Comparison of ENCODE assay signal across 8 mouse cellular contexts in genomic region chr2:105126691-105127530, GRCm38 (mm10). TPM values are rescaled to one million over a fixed set of nuclear protein-coding genes. Genes with fewer than 3 reads are reported as not detected.
A peak's percentile ranks its signal among the peaks of the same experiment; 100 is the strongest.
DNase-seq lines count a peak whose midpoint lies in the region; ATAC-seq and TF ChIP-seq lines count a peak whose summit lies in the region.

No protein-coding gene starts in this region.

- peak; percentile 6; the same call in 1 of the 2 replicates for ATAC-seq in limb, embryonic 14.5 days (ENCODE audit: low FRiP score, low read depth)
- peak; percentile 34; the same call in 1 of the 2 replicates for ATAC-seq in stomach, postnatal 0 days (ENCODE audit: low FRiP score, low TSS enrichment)

- TF ChIP-seq CTCF in stomach, postnatal 0 days (IDR thresholded peaks at IDR 0.05; ENCODE audit: low read depth), result no peak

- DNase-seq in thymus, postnatal 4 days, result peak; percentile 24
- no peak for DNase-seq in thymus, postnatal 36 days
- peak; percentile 64 for DNase-seq in hindbrain, embryonic 10.5 days (ENCODE audit: low spot score)
- DNase-seq in limb, embryonic 14.5 days (ENCODE audit: low spot score), result no peak
- DNase-seq in stomach, postnatal 0 days (ENCODE audit: low spot score), result peak; percentile 44
- no peak for DNase-seq in cerebellum, postnatal 36 days
- no peak for DNase-seq in ovary, postnatal 14 days (ENCODE audit: low spot score)
- no peak for DNase-seq in layer of hippocampus, adult 8-10 months (ENCODE audit: low spot score in 2 of 2)

- peaks cover 100% of the 10 kb centered on the region for H3K27me3 ChIP-seq in hindbrain, embryonic 10.5 days (ENCODE audit: insufficient read depth, poor library complexity, severe bottlenecking)
- peaks cover 98% of the 10 kb centered on the region for H3K27me3 ChIP-seq in limb, embryonic 14.5 days (ENCODE audit: control insufficient read depth, insufficient read depth, low read length)
- H3K27me3 ChIP-seq in stomach, postnatal 0 days (ENCODE audit: control insufficient read depth, insufficient read depth, low read length), result peaks cover 54% of the 10 kb centered on the region

- H3K9me3 ChIP-seq in hindbrain, embryonic 10.5 days, result no peaks in the 10 kb centered on the region
- H3K9me3 ChIP-seq in limb, embryonic 14.5 days (ENCODE audit: control insufficient read depth, low read length), result no peaks in the 10 kb centered on the region
- no peaks in the 10 kb centered on the region for H3K9me3 ChIP-seq in stomach, postnatal 0 days (ENCODE audit: control insufficient read depth, low read length)

- no peak overlapping the region for H3K27ac ChIP-seq in hindbrain, embryonic 10.5 days
- no peak overlapping the region for H3K27ac ChIP-seq in limb, embryonic 14.5 days (replicated peaks; ENCODE audit: low read depth, low read length)
- no peak overlapping the region for H3K27ac ChIP-seq in stomach, postnatal 0 days (replicated peaks)

- TF ChIP-seq EP300 in stomach, postnatal 0 days (optimal IDR thresholded peaks at IDR 0.05), result no peak

- TF ChIP-seq POLR2A in limb, embryonic 14.5 days (IDR thresholded peaks at IDR 0.05; ENCODE audit: borderline replicate concordance, extremely low read depth, insufficient read depth, insufficient read length), result no peak

- no peak overlapping the region for H3K9ac ChIP-seq in limb, embryonic 14.5 days (ENCODE audit: low read depth, low read length, severe bottlenecking)
- H3K9ac ChIP-seq in stomach, postnatal 0 days (ENCODE audit: low read length), result 0 out of 2 replicates have a peak overlapping the region, but pooled peaks have one; percentile 31

- under 1% methylated on average over 92 of the region's 92 CpGs for WGBS in hindbrain, embryonic 10.5 days
- WGBS in limb, embryonic 14.5 days, result 0% methylated on average over 65 of the region's 92 CpGs
- 1% methylated on average over 73 of the region's 92 CpGs for WGBS in stomach, postnatal 0 days

- H3K36me3 ChIP-seq in hindbrain, embryonic 10.5 days, result no peaks in the 10 kb centered on the region
- no peaks in the 10 kb centered on the region for H3K36me3 ChIP-seq in limb, embryonic 14.5 days (ENCODE audit: control insufficient read depth, insufficient read depth, low read length)
- no peaks in the 10 kb centered on the region for H3K36me3 ChIP-seq in stomach, postnatal 0 days (ENCODE audit: control insufficient read depth, insufficient read depth, low read length)

- H3K4me3 ChIP-seq in hindbrain, embryonic 10.5 days, result peak overlapping the region; percentile 36
- H3K4me3 ChIP-seq in limb, embryonic 14.5 days (replicated peaks; ENCODE audit: low read length), result peak overlapping the region; percentile 33
- peak overlapping the region; percentile 35 for H3K4me3 ChIP-seq in stomach, postnatal 0 days (ENCODE audit: low read depth, low read length)

- H3K4me2 ChIP-seq in limb, embryonic 14.5 days (replicated peaks; ENCODE audit: low read depth, low read length, severe bottlenecking), result peak overlapping the region; percentile 49
- peak overlapping the region; percentile 42 for H3K4me2 ChIP-seq in stomach, postnatal 0 days (replicated peaks; ENCODE audit: low read depth)

- peaks cover 31% of the 10 kb centered on the region for H3K4me1 ChIP-seq in hindbrain, embryonic 10.5 days (replicated peaks)
- H3K4me1 ChIP-seq in limb, embryonic 14.5 days (ENCODE audit: control insufficient read depth, insufficient read depth, low read length), result peaks cover 10% of the 10 kb centered on the region
- no peaks in the 10 kb centered on the region for H3K4me1 ChIP-seq in stomach, postnatal 0 days (replicated peaks; ENCODE audit: control insufficient read depth, insufficient read depth)

RNA-seq across cellular contexts. Expression of gene Wt1, which starts 0.6 kb away (rescaled TPM):
- polyA plus RNA-seq in hindbrain, embryonic 10.5 days (2016; fragmentation: Nextera tagmentation; extraction: Ambion mirVana), result 0.12 and 0.36 TPM in 2 replicates
- polyA plus RNA-seq in limb, embryonic 14.5 days (2012; rRNA removed), result 0.47 and 1.3 TPM in 2 replicates
- polyA plus RNA-seq in limb, embryonic 14.5 days (2014; fragmentation: Nextera tagmentation; extraction: Ambion mirVana), result 0.22 and 0.54 TPM in 2 replicates
- polyA plus RNA-seq in stomach, postnatal 0 days (2015; fragmentation: Nextera tagmentation; extraction: Ambion mirVana), result 3.6 and 5.0 TPM in 2 replicates
- not detected for total RNA-seq in layer of hippocampus, adult 8-10 months (2022)

RNA-seq across cellular contexts. Expression of gene Gm11060, which starts 35.1 kb away (rescaled TPM):
- not detected in 2 replicates for polyA plus RNA-seq in hindbrain, embryonic 10.5 days (2016; fragmentation: Nextera tagmentation; extraction: Ambion mirVana)
- polyA plus RNA-seq in limb, embryonic 14.5 days (2012; rRNA removed), result not detected in 2 replicates
- polyA plus RNA-seq in limb, embryonic 14.5 days (2014; fragmentation: Nextera tagmentation; extraction: Ambion mirVana), result not detected in 2 replicates
- polyA plus RNA-seq in stomach, postnatal 0 days (2015; fragmentation: Nextera tagmentation; extraction: Ambion mirVana), result not detected in 2 replicates
- total RNA-seq in layer of hippocampus, adult 8-10 months (2022), result not detected

Comparison
In these comparisons a context has a peak if more than half of its experiments do, and no peak if none do; other contexts are left out.
1. DNase-seq: peak in thymus, postnatal 4 days (single experiment), hindbrain, embryonic 10.5 days (single experiment) and stomach, postnatal 0 days (single experiment); none in thymus, postnatal 36 days (0 of 2), limb, embryonic 14.5 days (single experiment), cerebellum, postnatal 36 days (0 of 2), ovary, postnatal 14 days (single experiment) and layer of hippocampus, adult 8-10 months (0 of 2).
2. Peak in every context shown above with its lines, with median percentiles within 50 percentile points of each other: H3K4me3 ChIP-seq.